Mouse (Mus musculus): Measurements from ENCODE around the gene Pidd1. TPM values are rescaled to one million over a fixed set of nuclear protein-coding genes. Genes with fewer than 3 reads are reported as not detected.
"Not testable (repeated sequence)": the region's sequence is repeated elsewhere in the genome, so short reads cannot be mapped to it uniquely, and the experiment has no call there.

Gene Pidd1
- total RNA-seq, 2 experiments from 2014 or later: 1.1 to 1.4 TPM

DNA sequence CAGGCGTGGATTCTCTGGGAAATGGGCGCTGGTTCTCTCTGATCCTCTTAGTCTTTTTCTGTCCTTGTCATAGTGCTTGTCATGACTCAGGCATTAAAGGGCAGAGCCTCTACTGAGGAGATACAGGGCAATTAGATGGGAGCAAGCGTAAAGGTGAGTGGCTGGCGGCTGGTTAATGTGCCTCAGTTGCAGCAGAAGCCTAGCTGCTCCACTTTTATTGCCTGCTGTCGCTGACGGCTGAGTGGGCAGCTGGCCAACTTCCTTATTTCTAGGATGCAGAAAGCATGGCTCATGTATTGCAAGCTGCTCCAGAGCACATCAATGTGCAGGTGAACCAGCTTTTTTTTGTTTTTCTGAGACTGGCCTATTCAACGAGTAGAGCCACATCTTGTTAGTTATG is 24.9 kb downstream of the Pidd1 start:
- no peak for DNase-seq (ENCODE audit: low spot score in 2 of 2)

GRCm38 (mm10) chr7:141417731-141418681 is 25.8 kb downstream of the Pidd1 start:
- no peak for DNase-seq (ENCODE audit: low spot score in 2 of 2)

GRCm38 (mm10) chr7:141416144-141416841 is 27.5 kb downstream of the Pidd1 start:
- DNase-seq (ENCODE audit: low spot score in 2 of 2): no peak

- peak; percentile 99 to 100 for DNase-seq (ENCODE audit: low spot score in 2 of 2)
These were observed 29.8 kb downstream of the Pidd1 start, which contains the start of gene Gatd1 for GRCm38 (mm10) chr7:141413809-141414584. Gatd1 (minus strand) TSS chr7:141414136.

GRCm38 (mm10) chr7:141413331-141413730 is 30.5 kb downstream of the Pidd1 start:
- DNase-seq (ENCODE audit: low spot score in 2 of 2): no peak

GRCm38 (mm10) chr7:141411667-141412066 is 32.2 kb downstream of the Pidd1 start:
- no peak for DNase-seq (ENCODE audit: low spot score in 2 of 2)

- DNase-seq (ENCODE audit: low spot score in 2 of 2): no peak
These were observed 33.2 kb downstream of the Pidd1 start for GRCm38 (mm10) chr7:141410631-141411030.

GRCm38 (mm10) chr7:141408833-141409232 is 35.0 kb downstream of the Pidd1 start:
- peak; percentile 89 to 92 for DNase-seq (ENCODE audit: low spot score in 2 of 2)

DNA sequence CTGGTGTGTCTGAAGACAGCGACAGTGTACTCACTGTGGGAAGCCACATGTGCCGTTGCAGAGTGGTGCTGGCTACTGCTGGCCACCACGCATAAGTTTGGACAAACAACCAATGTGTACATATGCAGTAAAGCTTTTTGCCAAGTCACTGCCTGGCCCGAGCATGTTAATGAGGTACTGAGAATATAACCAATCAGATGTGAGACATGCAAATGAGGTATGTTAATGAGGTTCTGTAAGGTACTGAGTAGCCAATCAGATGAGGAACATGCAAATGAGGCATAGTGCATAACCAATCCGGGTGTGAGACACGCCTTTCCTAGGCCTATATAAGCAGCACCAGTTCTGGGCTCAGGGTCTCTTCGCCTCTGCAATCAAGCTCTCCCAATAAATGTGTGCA is 36.2 kb downstream of the Pidd1 start:
- DNase-seq (ENCODE audit: low spot score in 2 of 2): not testable (repeated sequence)

- DNase-seq (ENCODE audit: low spot score in 2 of 2): no peak
These were observed 38.4 kb downstream of the Pidd1 start for GRCm38 (mm10) chr7:141405466-141405865.

- peak in 1 of 2 experiments; percentile 46 for DNase-seq (ENCODE audit: low spot score in 2 of 2)
These were observed 40.5 kb downstream of the Pidd1 start for GRCm38 (mm10) chr7:141403305-141403704.

DNA sequence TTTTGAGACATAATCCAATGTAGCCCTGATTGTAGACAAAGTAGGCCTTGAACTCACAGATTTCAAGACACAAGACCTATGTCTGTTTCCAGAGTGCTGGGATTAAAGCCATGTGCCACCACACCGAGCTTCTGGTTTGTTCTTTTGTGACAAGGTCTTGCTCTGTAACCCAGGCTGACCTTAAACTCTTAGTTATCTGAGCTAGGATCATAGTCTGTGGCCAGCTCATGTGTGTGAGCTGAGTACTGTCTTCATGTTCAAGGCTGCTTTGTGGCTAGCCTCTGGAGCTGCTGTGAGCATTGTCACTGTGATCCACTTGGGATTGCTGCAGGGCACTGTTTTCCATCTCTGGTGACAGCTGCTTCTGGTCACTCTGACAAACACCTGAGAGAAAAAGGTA is 48.5 kb downstream of the Pidd1 start:
- no peak for DNase-seq (ENCODE audit: low spot score in 2 of 2)

- DNase-seq (ENCODE audit: low spot score in 2 of 2): peak; percentile 24 to 52
These were observed 49.1 kb downstream of the Pidd1 start for GRCm38 (mm10) chr7:141394771-141395170.

DNA sequence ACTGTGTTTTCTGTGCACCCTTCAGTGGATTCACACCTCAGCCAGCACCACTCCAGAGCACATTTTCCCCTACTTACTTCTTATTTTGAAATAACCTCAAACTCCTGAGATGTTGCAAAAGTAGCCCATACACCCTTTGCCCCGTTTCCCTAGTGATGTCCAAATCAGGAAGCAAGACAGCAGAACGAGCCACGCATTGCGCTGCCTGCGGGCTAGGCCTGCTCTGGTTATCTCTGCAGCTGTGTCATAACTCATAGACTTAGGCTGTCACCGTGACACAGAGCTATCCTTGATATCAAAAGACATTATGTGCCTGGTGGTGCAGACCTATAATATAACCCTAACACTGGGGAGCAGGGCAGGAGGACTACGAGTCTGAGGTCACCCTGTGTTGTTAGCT is 49.7 kb downstream of the Pidd1 start:
- DNase-seq (ENCODE audit: low spot score in 2 of 2): no peak

GRCm38 (mm10) chr7:141392552-141393222 is 51.1 kb downstream of the Pidd1 start:
- DNase-seq (ENCODE audit: low spot score in 2 of 2): no peak

GRCm38 (mm10) chr7:141391625-141392551 is 51.9 kb downstream of the Pidd1 start, which contains the start of gene Taldo1:
Taldo1 (plus strand) TSS chr7:141392199.
- peak; percentile 96 to 97 for DNase-seq (ENCODE audit: low spot score in 2 of 2)

DNA sequence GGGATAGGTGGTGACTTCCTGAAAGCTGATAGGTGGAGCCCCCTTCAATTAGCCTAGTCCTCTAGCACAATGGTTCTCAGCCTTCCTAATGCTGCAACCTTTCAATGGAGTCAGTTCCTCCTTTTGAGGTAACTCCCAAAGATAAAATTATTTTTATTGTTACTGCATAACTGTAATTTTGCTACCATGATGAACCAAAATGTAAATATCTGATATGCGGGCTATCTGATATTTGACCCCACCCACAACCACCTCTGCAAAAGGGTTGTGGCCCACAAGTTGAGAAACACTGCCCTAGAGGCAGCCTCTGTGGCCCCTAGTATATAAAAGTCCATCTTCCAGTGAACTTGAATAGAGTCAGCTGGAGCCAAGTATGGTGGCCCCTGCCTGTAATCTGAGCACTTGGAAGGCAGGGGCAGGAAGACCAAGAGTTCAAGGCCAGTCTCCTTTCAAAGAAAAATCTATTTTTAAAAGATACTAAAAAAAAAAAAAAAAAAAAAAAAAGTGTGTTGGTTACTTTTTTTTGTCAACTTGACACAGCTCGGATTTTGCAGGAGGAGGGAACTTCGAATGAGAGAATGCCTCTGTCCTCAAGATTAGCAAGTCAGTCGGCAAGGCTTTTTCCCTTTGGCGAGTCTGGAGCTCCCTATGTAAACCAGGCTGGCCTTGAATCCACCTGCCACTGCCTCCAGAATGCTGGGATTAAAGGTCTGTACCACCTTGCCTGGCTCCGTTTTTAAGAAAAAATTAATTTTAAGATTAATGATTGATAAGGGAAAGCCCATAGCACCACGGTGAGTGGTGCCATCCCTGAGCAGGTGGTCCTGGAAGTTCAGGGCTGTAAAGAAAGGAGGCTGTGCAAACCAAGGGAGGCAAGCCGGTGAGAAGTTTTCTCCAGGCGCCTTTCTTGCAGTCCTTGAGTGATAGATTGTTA is 53.2 kb downstream of the Pidd1 start:
- no peak for DNase-seq (ENCODE audit: low spot score in 2 of 2)

DNA sequence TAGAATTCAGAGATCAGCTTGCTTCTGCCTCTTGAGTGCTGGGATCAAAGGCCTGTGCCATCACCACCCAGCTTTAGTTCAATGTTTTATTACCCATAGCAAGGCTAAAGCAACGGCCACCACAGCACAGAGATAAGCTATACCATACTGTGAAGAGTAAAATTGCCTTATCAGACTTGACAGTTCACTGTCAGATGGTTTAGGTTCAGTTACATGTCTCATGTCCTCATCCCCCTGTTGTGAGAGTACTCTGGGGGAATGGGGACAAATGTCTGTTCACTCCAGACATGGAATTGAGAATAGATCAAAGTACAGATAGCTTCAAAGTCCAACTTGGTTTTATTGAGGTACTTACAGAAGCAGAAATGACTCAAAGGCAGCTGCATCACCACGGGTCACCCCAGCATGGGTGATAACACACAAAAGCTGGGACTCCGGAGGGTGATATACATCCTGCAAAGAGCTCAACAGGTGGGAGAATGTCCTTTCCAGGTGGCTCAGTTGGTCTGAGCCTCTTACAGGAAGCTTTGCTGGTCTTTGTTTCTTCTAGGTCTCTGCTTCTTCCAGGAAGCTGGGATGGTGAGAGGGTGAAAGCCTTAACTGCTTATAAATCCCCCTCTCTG is 55.2 kb downstream of the Pidd1 start:
- DNase-seq (ENCODE audit: low spot score in 2 of 2): no peak

Measured in left cerebral cortex, adult 18-20 months (tissue).